Mouse (Mus musculus): ENCODE data around the gene Aff1.

GRCm38 (mm10) chr5:103803927-103804590 is 111.9 kb downstream of the Aff1 start:
- TF ChIP-seq CTCF (IDR thresholded peaks at IDR 0.05; ENCODE audit: low read depth) (no peak), EP300 (optimal IDR thresholded peaks at IDR 0.05) (no peak)

All from stomach, postnatal 0 days (tissue).